Mouse (Mus musculus) heart, postnatal 10 days (tissue): ENCODE results near the gene Ppp2r2c. TPM values are rescaled to one million over a fixed set of nuclear protein-coding genes. Genes with fewer than 3 reads are reported as not detected.

Source experiments
- DNase-seq, 2 experiments: peaks; one replicate each; pipeline ENCODE4 v3.0.0; 2021
- intact Hi-C: fragments of 180-260 bp; cut with DNase I; formaldehyde crosslinking; loops from one replicate; pipeline ENCODE4 v1.15.1; 2025
- total RNA-seq, 2 experiments: library from RNA; stranded (reverse); gene quantifications; 2 replicates each; pipeline ENCODE4 v1.2.3; 2021

Ppp2r2c gene
- total RNA-seq, 2 experiments from 2014 or later, result 0.19 to 0.25 TPM

DNA sequence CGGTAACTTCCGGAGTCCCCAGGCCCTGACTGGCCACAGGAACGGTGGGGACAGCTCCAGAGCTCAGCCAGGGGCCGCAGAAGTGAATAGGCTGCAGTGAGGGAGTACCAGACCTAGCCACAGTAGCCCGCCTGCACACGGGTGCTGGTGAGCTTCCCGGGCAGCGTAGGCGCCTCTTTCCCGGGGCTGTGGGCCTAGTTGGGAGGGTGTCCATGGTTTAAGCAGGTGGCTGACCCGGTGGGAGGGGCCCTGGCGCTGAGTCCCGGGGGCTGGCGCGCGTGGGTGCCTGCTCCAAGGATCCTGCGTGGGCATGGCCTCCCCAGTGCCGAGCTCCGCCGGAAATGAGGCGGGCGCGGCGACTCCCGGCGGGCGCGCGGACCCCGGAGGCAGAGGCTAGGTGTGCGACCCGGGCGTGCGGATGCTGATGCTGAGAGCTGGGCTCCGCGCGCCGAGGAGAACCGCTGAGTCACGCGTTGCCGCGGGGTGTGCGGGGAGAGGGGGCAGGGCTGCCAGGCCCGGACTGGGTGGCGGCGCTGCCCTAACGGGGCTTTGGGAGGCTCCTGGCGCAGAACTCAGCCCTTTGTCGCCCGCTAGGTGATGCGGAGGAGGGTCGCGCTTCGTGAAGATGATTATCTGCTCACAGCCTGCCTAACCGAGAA, 1.4 kb downstream of the Ppp2r2c start:
- DNase-seq, result no peak
- intact Hi-C loops, result no loop called here

DNA sequence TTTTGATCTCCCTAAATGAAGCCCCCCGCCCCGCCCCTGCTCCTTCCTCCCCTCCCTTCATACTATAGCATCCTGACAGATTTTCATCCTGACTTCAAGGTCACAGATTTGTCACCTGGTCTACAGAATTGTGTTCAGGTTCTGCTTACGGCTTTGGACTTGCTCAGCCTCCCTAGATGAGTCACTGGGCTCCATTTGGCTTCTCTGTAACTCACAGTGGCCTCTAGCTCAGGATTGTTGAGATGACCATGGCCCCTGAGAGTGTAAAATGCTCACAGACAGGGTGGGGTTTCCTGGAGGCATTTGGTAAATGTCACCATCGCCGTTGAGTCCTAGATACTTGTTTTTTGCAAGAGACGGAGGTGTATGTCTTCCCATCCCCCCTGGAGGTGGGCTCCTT, 2.6 kb downstream of the Ppp2r2c start:
- intact Hi-C loops, result no loop called here
- no peak for DNase-seq

DNA sequence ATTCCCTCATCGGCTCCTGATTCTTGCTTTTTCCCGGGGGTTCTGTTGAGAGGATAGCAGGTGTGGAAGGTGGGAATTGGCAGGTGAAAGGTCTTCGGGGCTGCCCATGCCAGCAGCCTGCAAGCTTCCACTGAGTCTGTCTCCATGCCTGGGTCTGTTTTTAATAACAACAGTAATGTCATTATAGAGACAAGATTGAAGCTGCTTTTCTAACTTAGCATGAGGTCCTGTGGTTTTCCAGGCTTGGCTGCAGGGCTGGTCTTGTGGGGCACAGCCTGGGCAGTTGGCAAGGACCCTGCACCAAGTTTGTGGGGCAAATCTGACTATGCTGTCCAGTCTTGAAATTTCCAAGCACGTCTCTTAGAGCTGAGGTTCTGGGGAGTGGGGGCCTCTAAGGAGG, 7.6 kb downstream of the Ppp2r2c start:
- intact Hi-C loops, result no loop called here
- no peak for DNase-seq

DNA sequence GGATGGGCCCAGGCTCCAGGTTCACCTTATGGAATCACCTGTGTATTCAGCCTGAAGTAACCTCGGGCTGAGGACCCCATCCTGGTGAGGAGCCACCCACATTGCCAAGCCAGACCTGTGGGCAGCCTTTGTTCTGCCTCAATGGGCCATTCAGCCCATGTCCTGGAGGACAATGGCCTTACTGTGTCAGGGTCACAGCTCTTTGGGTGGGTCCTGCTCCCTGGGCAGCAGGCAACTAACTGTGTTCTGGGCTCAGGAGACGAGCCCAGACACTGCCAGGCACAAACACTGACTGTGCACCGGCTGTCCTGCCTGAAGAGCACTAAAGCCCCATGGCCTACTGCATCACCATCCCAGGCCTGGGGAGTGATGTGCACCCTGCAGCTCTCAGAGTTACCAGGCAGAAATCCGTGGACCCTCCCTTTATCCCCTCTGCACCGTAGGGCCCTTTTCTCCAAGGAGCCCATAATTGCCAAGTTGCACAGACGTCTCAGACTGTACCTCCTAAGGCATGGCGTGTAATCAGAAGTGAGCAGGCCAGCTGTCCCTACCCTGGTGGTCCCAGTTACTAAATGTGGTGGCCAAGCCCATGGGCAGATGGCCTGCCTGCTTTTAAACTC, 8.6 kb downstream of the Ppp2r2c start:
- intact Hi-C loops, result no loop called here
- DNase-seq, result no peak

DNA sequence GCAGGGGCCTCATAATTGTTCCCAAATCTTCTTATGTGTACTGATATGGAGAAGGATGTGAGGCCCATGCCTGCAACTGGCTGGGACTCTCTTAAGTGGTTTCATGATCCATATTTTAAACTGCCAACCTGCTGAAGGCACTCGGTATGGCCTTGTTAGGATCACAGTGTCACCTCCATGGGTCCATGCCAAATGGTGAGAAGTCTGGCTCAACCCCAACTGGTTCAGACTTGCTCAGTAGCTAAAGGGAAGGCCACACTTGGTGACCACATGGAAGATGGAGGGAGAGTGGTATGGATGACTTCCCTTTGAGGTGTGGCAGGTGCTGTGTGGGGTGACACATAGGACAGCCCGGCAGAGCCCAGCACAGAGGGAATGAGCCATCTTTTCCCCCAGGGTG, 9.3 kb downstream of the Ppp2r2c start:
- intact Hi-C loops, result no loop called here
- no peak for DNase-seq

DNA sequence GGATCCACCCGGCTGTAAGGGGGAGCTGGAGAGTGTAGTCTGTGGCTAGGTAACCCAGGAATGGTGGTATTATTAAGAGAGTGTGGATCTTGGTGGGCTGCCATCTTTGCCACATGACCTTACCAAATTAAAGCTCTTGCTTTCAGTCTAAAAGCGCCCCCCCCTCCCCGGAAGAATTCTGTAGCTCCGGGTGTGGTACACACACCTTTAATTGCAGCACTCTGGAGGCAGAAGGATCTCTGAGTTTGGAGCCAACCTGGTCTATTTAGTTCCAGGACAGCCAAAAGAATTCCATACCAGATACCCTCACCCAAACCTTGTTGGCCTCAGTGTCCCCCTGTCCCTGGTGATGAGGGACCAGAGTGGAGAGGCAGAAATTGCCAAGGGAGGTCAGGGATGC, 10.5 kb downstream of the Ppp2r2c start:
- intact Hi-C loops, result no loop called here
- DNase-seq, result no peak

DNA sequence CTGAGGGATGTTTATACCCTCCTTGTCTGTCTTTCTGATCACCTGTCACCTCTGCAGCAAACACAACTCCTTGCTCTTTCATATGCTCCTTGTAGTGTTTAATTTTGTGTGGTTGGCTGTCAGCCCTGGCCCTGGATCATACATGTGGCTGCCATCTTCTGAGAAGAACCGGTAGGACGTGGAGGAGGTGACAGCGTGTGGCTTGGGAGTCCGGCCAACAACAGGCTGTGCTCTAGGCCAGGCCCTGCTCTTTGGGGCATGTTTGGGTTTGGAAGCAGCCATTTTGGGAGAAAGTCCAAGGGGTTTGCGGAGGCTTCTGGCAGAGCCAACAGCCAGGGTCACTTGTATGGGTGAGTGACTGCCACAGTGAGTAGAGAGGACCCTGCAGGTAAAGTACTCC, 12.3 kb downstream of the Ppp2r2c start:
- intact Hi-C loops, result no loop called here
- no peak for DNase-seq

DNA sequence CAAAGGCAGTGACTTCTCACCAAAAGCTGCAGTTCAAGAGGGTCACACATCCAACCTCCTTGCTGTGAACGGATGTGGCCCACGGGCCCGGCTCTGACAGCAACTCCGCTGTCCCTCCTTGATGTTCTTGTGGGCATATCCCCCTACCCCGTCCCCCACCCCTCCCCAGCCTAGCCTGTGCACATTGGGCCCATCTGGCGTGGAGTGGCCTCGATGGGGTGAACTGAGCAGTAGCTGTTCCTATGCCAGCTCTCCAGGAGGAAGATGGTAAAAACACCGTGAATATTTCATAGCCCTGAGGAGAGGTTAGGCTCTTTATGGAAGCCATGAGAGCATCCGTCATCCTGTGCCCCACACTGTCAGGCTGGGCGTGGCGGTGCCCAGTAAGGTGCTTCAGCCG, 15.2 kb downstream of the Ppp2r2c start:
- DNase-seq, result no peak
- intact Hi-C loops, result no loop called here

DNA sequence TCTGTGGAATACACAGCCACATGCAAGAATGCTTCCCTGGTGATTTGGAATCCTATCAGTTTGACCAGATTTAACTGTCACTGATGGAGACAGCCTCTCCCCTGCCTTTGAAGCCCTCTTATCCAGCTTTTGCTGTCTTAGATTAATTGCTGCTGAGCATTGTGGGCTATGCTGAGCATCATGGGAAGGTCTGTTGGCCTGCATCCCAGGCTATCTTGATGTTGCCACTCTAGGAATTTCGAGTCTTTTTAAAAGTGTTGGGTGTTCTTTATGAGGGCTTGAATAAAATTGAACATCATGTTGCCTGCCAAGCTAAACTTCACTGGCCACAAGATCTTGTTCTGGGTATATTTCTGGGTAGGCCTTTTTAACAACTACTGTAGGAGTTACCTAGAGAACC, 16.8 kb downstream of the Ppp2r2c start:
- intact Hi-C loops, result no loop called here
- no peak for DNase-seq

DNA sequence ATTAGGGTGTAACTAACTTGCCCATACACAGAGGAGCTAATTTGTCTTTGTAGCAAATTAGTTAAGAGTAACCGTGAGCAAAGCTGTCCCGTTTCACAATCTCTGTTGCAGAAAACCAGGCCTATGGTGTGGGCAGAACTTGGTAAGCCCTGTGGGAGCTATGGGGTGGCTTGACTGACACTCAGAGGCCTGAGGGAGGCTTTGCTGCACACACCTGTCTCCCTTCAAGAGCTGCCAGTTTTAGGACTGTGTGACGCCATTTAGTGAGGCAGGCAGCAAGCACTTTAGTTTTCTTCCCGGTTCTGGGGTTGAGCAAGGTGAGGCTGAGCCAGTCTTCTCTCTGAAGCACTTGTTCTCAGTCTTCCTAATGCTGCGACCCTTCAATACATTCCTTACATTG, 17.3 kb downstream of the Ppp2r2c start:
- intact Hi-C loops, result no loop called here

DNA sequence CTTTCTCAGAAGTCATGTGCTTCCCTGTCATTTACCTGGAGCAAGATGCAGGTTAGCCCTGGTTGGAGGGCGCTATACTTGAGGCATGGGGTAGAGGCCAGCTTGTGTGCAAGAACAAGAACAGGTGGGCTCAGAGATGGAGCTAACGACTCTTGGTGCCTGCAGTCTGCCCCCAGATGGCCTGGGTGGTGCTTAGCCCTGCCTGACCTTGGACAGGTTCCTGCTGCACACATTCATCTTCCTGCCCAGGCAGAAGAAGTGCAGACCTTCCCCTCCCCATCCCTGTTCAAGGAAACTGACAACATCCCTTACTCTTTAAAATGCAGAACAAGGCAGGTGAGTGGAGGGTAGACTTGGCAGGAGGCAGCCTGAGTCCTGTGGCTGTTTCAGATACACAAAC, 18.0 kb downstream of the Ppp2r2c start:
- intact Hi-C loops, result no loop called here
- DNase-seq, result no peak

More for the DNA sequence above, 17.3 kb downstream of the Ppp2r2c start:
- DNase-seq, result no peak

DNA sequence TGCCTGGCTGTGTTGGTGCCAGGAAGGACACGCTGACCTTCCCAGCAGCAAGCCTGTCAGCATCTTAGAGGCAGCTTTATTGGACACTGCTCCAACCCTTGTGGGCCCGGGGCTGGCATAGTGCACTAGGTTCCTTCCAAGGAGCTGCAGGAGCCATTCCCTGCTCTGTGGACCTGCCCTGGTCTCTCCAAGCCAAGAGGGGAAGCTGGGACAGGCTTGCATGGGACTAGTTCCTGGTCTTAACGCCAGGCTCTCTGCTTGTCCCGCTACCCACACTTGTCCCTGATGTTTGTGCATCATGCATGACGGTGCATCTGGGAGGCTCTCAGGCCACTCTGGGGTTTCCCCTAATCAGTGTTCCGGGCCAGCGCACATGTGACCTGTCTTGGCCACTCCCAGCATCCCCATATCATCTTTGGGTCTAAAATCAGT, 18.6 kb downstream of the Ppp2r2c start:
- intact Hi-C loops, result no loop called here
- no peak for DNase-seq

DNA sequence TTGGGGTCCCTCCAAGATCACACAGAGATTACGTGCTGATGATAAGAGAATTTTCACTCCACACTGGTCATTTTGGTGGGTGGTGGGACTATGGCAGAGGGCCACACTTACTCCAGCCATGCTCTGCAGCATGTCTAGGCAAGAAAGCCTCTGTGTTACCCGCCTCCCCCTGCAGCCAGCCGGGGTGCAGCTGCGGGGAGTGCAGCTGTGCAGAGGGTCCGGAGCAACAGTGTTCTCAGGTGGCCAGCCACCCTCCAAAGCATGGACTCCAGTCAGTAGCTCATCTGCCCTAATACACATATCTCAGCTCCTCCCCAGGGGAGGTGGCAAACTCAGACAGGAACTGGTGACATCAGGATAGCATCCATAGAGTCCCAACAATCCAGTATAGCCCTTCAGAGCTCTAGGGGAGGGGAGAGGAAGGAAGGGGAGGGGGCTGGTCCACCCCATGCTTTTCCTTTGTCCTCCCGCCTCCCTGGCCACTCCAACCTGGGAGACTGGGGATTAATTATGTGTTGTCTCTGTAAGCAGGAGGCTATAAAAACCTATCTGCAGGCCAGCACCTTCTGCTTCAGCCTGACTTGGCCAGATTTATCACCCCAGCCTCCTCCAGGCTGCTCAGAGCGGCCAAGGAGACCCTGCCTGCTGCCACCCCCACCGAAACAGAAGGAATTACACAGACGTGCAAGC, 19.1 kb downstream of the Ppp2r2c start:
- DNase-seq, result peak in 1 of 2 experiments; percentile 12
- intact Hi-C loops, result no loop called here

DNA sequence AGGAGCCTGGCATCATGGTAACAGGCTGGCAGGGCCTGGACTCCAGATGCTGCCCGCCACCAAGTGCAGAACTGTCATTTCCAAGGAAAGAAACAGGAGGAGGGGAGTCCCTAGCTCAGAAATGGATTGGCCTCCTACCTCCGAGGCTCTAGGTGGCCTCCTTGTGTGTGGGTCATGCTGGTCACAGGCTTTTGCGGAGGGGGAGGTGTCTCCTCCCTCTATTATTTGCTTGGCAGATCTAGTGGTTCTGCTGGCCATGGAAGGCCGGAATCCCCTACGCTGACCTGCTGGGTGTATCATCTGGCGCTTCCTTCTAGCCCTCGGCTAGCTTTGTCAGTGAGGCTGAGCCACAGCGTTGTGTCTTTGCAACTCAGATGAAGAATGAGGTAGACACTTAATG, 20.2 kb downstream of the Ppp2r2c start:
- intact Hi-C loops, result no loop called here
- DNase-seq, result no peak

DNA sequence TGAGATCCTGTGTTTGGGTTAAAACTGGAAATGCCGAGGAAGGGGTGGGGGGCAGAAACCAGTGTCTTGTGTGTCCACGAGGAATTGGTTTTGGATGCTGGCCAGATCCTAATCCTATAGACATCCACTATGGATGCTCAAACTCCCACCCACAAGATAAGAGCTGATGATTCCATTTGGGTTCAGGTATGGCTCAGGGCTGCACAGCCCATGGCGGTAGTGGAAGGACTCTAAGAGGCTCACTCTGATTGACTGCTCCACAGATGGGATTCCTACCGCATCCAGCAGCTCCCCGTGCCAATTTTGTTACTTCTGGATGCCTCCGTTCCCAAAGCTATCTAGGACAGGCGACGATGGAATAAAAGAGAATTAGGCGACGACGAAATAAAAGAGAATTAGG, 20.6 kb downstream of the Ppp2r2c start:
- intact Hi-C loops, result no loop called here
- no peak for DNase-seq

DNA sequence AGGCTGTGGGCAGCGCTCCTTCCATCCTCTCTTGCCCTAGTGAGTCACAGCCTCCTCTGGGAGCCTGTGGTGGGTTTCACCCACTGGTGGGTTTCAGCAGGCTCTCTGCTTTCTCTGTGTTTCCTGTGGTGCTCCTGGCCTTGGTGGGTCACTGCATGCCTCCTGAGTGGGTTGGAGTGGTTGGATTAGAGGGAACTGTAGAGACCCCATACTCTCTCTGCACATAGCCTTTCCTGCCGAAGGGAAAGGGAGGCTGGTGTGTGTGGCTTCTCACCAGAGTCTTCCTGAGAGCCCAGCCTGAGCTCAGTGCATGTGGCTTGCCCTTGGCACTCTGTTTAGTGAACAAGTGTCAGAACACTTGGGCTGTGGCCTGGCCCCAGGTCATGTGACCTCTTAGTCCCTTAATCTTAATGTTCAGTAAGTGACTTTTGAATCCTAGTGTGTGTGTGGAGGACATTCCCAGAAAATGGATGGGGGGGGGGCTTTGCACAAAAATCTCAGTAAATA, 21.1 kb downstream of the Ppp2r2c start:
- intact Hi-C loops, result no loop called here

DNA sequence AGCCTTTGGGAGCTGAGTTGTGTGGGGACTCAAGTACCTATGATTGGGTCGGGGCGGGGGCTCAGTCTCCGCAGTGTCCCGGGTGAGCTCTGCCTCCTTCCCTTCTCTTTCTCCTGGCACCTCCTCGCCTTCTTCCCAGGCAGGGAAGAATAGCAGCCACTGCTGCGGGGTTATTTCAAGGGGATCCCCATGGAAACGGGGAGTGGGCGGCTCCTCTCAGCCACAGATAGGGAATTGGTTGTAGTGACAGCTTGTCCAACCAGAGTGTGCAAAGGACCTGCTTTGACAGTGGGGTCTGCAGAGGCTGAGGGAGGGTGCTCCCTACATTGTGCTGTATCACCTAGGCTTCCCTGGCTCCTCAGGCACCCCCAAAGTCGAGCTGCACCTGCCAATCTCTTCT, 22.5 kb downstream of the Ppp2r2c start:
- intact Hi-C loops, result no loop called here

More for the DNA sequence above, 21.1 kb downstream of the Ppp2r2c start:
- no peak for DNase-seq

DNA sequence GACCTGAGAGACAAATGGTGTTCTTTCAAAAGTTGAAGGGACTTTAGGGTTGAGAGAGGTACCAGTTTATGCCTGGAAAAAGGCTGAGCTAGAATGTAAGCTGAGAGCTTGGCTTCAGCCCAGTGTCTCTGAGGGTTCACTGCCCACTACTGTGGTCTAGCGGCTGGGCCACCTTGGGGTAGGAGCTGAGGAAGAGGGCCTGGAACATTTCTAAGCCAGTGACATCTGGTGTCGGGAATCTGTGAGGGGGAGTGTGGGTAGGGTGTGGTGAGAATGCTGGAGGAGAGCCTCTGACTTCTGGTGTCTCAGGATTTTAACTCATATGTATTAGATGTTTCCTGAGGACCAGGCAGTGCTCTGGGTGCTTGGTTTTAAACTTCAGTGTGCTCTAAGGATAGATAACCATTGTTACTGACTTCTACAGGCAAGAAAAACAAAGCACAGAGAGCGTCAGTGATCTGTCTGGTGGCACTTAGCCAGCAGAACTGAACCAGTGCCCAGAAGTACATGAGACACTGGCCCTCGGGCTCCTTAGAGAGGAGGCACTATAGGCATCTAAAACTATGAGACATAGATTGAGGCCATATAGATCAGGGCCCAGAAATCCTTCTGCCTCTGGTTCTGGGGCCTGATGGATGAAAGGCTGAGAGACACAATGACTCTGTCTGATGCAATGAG, 23.6 kb downstream of the Ppp2r2c start:
- intact Hi-C loops, result no loop called here
- no peak for DNase-seq

More for the DNA sequence above, 22.5 kb downstream of the Ppp2r2c start:
- DNase-seq, result no peak

DNA sequence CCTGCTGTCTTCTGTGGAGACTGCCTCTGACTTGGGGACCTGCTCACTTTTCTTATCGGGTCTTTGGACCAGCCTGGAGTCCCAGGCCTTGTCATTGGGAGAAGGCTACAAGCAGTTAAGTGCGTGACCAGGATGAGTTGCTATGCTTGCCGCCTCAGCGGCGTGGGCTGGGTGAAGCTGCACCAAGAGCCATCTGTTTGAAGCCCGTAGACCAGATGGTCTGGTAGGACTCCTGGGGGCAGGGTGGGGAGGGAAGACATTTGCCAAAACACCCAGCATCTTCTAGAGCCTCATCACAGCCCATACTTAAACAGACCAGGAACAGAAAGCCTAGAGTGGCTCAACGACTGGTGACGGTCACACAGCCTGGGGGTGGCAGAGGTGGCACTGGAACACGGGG, 24.9 kb downstream of the Ppp2r2c start:
- DNase-seq, result no peak
- intact Hi-C loops, result no loop called here

DNA sequence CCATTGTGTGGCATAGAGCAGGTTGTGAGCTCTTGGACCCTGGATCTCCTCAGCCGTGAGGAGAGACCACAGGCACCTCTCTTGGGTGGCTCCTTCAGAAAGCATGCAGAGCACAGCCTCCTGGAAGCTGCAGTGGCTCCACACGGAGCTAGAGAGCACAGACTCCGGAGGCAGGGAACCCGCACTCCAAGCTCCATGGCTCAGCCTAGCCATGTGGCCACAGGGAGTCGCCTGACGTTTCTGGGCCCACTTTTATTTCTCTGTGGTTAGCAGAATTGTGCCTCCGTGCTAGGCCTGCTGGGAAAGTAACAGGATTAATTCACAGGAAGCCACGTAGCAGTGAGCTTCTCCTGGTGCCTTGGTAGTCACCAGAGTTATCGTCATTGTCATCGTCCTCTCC, 25.8 kb downstream of the Ppp2r2c start:
- intact Hi-C loops, result no loop called here
- no peak for DNase-seq

DNA sequence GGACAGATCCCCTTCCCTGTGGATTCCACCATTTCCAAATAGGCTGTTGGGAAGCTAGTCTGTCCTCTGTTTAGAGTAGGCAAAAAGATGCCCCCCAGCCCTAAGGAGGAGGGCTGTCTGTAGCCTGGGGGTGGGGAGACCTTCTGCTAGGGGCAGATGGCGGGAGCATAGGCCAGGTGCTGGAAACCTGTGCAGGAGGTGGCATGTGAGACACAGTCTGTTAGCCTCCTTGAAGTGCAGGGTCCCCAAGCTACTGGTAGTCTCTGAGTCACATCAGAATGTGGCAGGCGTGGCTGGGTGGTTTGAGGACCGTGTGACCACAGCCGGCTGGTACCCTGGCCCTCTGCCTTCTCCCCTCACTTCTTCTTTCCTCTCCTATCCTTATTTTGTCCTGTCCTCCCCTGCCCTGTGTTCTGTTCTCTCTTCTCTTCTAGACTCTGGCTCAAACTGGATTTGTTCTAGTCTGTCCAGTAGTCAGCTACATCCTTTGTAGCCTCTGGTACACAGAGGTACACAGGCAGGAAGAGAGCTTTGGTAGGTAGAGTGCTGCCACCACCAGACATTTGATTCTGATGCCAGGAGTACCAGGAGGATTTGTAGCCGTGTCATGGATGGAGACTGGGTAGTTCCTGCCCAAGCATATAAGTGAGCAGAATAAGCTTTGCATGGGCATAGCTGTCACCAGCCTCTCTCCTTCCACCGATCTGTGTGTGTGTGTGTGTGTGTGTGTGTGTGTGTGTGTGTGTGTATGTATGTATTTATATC, 26.5 kb downstream of the Ppp2r2c start:
- DNase-seq, result no peak
- intact Hi-C loops, result no loop called here
